Mouse (Mus musculus) gastrocnemius, postnatal 25 days (tissue): ENCODE results near the gene Mllt1. TPM values are rescaled to one million over a fixed set of nuclear protein-coding genes. Genes with fewer than 3 reads are reported as not detected.
A peak's percentile ranks its signal among the peaks of the same experiment; 100 is the strongest.

Source experiments
- DNase-seq: peaks from one replicate; pipeline ENCODE4 v3.0.0; 2022
- long read RNA-seq, 2 experiments: library from polyadenylated mRNA; stranded (forward); transcript quantifications; one replicate each; pipeline ENCODE4 v2.0.0; 2021
- total RNA-seq, 2 experiments: library from RNA; stranded (reverse); gene quantifications; 1 replicate in 1 of 2; 2 replicates in 1 of 2; pipeline ENCODE4 v1.2.3; 2021

Mllt1 gene
- total RNA-seq, result 10 to 100 TPM; 16.0 to 16.5 TPM
- long read RNA-seq, experiment 1, partial matches to known transcripts, result 0 of 9 reads
- long read RNA-seq, experiment 1, other reads (novel, unspliced or antisense), result 6 of 9 reads
- long read RNA-seq, experiment 2, partial matches to known transcripts, result 2 of 14 reads
- long read RNA-seq, experiment 2, other reads (novel, unspliced or antisense), result 10 of 14 reads

DNA sequence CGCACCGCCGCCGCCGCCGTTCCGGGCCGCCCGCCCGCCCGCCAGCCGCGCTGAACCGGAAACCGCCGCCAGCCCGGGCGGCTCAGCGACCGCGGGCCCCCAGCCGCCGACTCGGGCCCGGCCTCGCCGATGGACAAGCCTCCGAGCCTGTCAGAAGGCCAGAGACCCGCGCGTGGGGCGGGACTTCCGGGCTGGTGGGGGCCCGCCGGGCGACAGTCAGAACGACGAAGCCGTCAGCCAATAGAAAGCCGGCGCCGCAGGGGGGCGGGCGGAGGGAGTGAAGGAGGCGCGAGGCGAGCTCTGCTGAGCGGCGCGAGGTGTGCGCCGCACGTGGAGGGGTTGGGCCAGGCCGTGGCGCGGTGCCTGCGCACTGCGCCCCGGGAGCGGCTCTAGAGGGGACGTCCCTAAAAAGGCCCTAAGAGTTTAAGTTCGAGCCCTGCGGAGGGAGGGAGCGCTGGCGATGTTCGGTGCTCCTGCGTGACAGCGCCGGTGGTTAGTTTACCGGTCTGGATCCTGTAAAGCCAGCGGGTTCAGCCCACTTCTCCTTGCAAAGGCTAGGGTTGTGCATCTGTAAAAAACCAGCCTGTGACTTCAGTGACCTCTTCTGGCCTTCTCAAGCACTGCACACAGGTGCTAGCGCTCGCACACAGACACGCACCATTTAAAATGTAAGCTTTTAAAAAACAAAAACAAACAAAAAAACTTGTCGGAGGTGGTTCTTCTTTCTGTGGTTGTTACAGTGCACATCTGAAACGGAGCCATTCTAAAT is at the start of gene Mllt1:
Gene Mllt1 (minus strand): TSS at position 53 of the 769 bp plus-strand sequence.
- DNase-seq, result peak; percentile 99

GRCm38 (mm10) chr17:56984886-56985285 is 49.7 kb upstream of the Mllt1 start:
- DNase-seq, result no peak

- no peak for DNase-seq
Observed at GRCm38 (mm10) chr17:56982013-56982412, 46.8 kb upstream of the Mllt1 start, which contains the start of gene Acer1. Acer1 (minus strand) TSS chr17:56982126.

DNA sequence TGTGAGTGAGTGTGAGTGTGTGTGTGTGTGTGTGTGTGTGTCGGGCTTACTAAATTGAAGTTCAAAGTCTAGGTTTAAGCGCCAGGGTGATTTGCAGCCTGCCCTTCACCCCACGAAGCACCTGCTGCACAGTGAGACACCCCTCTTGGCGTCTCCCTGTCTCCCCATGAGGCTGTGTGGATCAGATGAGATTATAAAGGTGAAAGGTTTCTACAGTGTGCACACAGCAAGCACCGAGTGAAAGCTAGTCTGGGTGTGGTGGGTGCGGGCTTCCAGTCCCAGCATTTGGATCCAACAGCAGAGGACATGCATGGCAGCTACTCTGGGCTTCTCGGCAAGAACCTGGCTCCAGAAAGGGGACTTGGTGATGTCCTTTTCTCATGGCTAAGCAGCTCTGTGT is 45.8 kb upstream of the Mllt1 start:
- no peak for DNase-seq

GRCm38 (mm10) chr17:56979524-56979923 is 44.3 kb upstream of the Mllt1 start:
- DNase-seq, result no peak

- DNase-seq, result no peak
Observed at GRCm38 (mm10) chr17:56976531-56977390, 41.5 kb upstream of the Mllt1 start.

DNA sequence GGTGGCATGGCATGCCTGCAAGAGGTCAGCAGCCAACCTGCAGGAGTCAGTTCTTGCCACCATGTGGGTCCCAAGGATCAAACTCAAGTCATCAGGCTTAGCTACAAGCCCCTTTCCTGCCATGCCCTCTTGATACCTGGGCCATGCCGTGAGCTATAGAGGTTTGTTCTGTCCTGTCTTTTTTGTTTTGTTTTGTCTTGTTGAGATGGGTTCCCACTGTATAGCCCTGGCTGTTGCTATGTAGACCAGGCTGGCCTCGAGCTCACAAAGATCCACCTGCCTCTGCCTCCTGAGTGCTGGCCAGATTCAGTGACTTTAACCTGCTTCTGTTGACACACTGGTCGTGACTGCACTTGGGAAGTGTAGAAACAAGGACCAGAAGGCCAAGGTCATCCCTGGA is 40.2 kb upstream of the Mllt1 start:
- DNase-seq, result no peak

- DNase-seq, result no peak
Observed at GRCm38 (mm10) chr17:56974708-56975240, 39.6 kb upstream of the Mllt1 start.

- no peak for DNase-seq
Observed at GRCm38 (mm10) chr17:56973956-56974707, 38.9 kb upstream of the Mllt1 start.

DNA sequence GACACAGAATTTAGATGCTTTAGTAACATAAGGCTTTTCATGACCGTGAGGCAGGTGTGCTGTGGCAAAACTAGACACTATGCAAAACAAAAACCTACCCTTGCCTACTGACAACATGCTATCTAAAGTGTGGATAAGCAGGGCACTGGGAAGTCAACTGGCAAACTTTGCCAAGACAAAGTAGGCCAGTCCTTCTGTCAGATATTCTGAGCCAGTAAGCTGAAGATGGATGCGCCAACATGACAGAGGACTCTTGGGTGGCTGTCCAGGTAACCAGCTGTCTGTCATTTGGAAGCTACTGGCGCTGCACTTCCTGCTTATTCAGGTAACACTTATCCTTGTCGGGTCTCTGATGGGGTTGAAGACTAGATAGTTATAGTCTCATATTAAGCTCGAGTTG is 34.9 kb upstream of the Mllt1 start:
- no peak for DNase-seq

DNA sequence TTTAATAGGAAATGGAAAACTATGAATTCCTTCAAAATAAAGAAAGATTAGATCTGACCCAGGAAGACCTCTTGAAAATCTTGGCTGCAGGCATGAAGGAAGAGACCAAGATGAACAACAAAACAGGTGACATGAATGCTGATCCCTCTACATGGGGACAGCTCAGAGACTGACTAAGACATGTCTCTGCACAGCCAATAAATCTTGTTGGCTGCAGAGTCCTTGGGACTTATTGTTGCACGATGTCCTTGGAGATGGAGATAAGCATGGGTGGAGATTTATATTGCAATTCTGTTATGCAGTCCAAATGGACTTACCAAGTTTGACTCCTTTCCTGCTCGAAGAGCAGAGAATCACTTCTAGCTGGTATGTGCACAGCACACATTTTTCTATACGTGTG is 34.1 kb upstream of the Mllt1 start:
- DNase-seq, result no peak

DNA sequence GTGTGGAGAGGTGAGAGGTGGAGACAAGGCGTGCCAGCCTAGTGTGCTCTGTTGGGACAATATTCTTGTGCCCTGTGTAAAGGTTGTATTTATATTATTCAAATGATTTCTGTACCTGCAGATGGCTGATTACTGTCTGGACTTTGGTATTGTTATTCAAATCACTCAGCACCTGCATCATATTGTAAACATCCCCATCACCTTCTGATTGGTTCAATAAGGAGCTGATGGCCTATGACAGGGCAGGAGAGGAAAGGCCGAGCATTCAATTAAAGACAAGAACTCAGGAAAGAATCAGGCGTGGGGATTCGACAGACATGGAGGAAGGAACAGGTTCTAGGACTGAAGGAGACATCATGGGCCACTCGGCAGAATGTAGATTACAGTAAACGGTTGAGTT is 28.4 kb upstream of the Mllt1 start:
- DNase-seq, result no peak

DNA sequence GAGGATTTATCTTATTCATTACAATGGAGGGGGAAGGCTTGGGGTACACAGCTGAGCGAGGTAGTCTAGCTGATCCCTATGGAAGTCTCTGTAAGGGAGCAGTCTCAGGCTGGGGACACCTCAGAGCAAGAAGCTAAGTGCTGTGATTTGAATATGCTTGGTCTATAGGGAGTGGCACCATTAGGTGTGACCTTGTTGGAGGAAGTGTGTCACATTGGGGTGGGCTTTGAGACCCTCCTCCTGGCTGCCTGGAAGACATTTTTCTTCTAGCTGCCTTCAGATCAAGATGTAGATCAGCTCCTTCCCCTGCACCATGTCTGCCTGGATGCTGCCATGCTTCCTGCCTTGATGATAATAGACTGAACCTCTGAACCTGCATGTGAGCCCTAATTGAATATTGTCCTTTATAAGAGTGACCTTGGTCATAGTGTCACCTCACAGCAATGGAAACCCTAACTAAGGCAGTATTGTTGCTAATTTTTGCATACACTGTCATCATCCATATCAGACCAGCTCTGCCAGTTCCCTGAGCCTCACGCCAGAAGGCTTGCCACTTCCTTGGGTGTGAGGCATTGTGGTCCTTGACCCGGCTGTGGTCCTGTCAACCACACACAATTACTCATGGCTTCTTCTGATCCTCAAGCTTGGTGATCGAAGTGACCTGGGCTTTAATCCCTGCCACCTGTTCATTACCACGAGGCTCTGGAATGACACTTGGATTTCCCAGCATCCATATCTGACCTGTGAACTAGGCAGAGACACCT is 27.6 kb upstream of the Mllt1 start:
- DNase-seq, result no peak

DNA sequence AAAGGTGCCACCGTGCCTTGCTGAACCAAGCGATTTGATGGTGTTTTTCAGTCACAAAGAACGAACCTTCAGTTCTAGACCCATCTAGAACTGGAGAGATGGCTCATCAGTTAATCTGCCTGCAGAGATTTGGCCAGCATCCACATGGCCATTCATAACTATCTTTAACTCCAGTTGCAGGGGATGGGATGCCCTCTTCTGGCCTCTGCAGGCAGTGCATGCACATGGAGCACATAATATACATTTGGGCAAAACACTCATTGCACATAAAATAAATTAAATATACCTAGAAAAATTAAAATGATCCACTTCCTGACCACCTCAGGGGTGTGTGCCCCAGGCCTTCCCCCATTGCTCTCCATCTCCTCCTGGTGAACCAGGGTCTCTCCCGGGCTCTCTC is 26.7 kb upstream of the Mllt1 start:
- no peak for DNase-seq

- no peak for DNase-seq
Observed at GRCm38 (mm10) chr17:56958667-56959066, 23.5 kb upstream of the Mllt1 start.

DNA sequence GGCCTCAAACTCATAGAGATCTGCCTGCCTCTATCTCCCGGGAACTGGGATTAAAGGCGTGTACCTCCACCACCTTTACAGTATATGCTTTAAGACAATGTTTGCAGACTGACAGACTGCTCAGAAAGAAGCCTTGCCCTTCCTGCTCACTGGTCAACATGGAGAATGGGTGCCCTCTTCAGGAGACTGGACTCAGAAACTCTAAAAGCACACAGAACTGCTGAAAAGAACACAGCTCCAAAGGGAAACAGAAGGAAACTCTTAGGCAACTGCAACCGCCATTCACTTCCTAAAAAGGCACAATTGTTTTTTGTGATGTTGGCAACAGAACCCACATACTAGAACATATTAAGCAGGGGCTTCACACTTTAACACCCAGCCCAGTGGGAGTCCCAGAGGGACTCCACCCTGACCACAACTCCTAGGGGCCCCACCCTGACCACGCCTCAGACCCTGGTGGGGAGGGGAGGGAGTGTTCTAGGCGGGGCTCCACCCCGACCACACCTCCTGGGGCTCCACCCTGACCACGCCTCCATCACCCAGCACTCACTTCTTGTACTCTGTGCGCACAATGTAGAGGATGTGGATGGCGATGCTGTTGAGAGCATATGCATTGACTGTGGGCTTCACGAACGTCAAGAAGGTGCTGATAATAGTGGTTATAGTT is 22.7 kb upstream of the Mllt1 start:
- no peak for DNase-seq

DNA sequence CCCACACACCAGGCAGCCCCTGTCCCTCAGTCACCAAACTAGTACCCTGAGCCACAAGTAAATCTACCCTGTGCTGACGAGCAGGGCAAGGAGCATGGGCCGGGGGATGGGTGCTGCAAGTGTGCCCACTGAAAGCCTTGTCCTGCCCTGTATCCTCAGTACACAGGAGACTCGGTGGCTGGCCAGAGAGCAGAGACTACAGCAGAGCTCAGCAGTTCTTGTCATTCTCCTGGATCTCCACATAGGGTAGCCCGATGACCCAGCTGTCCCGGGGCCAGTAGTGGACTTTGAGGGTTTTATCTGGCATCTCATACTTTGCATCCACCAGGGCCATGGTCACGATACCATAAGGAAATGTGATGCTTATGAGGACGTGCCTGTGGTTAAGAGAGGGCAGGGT is 19.7 kb upstream of the Mllt1 start:
- DNase-seq, result no peak

DNA sequence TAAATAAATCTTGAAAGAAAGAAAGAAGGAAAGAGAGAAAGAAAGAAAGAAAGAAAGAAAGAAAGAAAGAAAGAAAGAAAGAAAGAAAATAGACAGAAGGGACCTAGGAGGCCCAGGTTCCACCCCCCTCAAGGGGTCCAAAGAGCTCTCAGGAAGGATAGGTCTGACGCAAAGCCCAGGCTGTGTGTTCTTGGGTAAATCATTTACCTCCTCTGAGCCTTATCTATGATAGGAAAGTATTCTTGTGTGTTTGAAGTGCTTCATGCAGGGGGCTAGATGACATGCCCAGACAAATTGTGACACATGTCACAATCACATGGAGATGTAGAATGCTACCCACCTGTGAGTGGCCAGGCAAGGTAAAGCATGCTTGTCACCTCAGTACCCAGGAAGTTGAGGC is 17.4 kb upstream of the Mllt1 start:
- DNase-seq, result no peak

- no peak for DNase-seq
Observed at GRCm38 (mm10) chr17:56950915-56951314, 15.7 kb upstream of the Mllt1 start.

GRCm38 (mm10) chr17:56938751-56939150 is 3.5 kb upstream of the Mllt1 start:
- DNase-seq, result no peak

DNA sequence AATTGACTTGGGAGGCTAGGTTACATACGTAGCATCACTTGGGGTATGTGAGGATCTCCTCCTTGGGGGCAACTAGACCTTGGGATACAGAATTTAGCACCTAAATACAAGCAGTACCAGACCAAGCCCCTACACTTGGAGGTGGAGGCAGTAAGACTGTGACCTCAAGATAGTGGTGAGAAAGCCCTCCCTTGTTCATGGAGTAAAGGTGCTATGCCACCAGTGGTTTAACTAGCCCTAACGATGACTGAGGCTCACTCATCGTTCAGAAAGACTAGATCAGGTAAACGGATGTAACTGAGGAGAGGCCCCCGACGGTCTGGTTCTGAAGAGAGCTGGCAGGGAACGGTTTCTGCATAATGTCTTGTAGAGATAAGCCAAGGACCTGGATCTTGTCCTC is 1.5 kb upstream of the Mllt1 start:
- DNase-seq, result no peak
